Mouse (Mus musculus) spleen, adult 2 months (tissue): ENCODE measurements around the gene Als2cr12. TPM values are rescaled to one million over a fixed set of nuclear protein-coding genes. Genes with fewer than 3 reads are reported as not detected.
A peak's percentile ranks its signal among the peaks of the same experiment; 100 is the strongest.
"Not testable (repeated sequence)": the region's sequence is repeated elsewhere in the genome, so short reads cannot be mapped to it uniquely, and the experiment has no call there.

ENCODE experiments used
- DNase-seq, 2 experiments: peaks; one replicate each; pipeline versions ENCODE4 v3.0.0 to v3.0.0-alpha.2; 2012 to 2021; ENCODE audit warnings: low spot score in 2 of 2, low read depth in 1 of 2
- H3K27ac ChIP-seq: fragments of 200-500 bp; 2 replicates; pipeline ENCODE4 v1.5.1; 2012; ENCODE audit warnings: low read length, inconsistent platforms; ENCODE audit not compliant: insufficient read depth
- H3K27me3 ChIP-seq: fragments of 200-500 bp; 2 replicates; pipeline ENCODE4 v1.6.1; 2012; ENCODE audit warnings: mild to moderate bottlenecking, moderate library complexity, low read length, inconsistent platforms; ENCODE audit not compliant: control insufficient read depth, insufficient read depth
- H3K36me3 ChIP-seq: fragments of 200-500 bp; 2 replicates; pipeline ENCODE4 v1.6.1; 2012; ENCODE audit warnings: mild to moderate bottlenecking, low read length, inconsistent platforms; ENCODE audit not compliant: control insufficient read depth, insufficient read depth
- H3K4me1 ChIP-seq: fragments of 200-500 bp; 2 replicates; pipeline ENCODE4 v1.6.1; 2011; ENCODE audit warnings: inconsistent platforms; ENCODE audit not compliant: control insufficient read depth, insufficient read depth, insufficient read length
- H3K4me3 ChIP-seq: fragments of 200-500 bp; 2 replicates; pipeline ENCODE4 v1.5.1; 2011; ENCODE audit warnings: mild to moderate bottlenecking, inconsistent platforms; ENCODE audit not compliant: insufficient read depth, insufficient read length; ENCODE audit errors: extremely low read depth
- CTCF ChIP-seq: fragments of 200-500 bp; IDR thresholded peaks from 2 replicates; pipeline ENCODE4 v1.5.1; 2011; ENCODE audit warnings: mild to moderate bottlenecking, inconsistent platforms; ENCODE audit not compliant: insufficient read depth, insufficient read length, insufficient replicate concordance; ENCODE audit errors: extremely low read depth
- POLR2A ChIP-seq: fragments of 200-500 bp; IDR thresholded peaks from 2 replicates; pipeline ENCODE4 v1.6.1; 2011; ENCODE audit warnings: low read depth, low read length, inconsistent platforms
- WGBS: fragments of 180-500 bp; shearing (Covaris S2); methylation state at CpG from one replicate; pipeline ENCODE4 v1.1.7; 2018; 5-methylcytosine and 5-hydroxymethylcytosine counted together
- polyA plus RNA-seq: library from polyadenylated mRNA; depleted of rRNA; stranded (reverse); fragments of >200 nt; gene quantifications from 2 replicates; pipeline ENCODE4 v1.2.3, GENCODE M21; 2012

Als2cr12 gene
- polyA plus RNA-seq, 1 experiment, result 0.15 TPM

DNA sequence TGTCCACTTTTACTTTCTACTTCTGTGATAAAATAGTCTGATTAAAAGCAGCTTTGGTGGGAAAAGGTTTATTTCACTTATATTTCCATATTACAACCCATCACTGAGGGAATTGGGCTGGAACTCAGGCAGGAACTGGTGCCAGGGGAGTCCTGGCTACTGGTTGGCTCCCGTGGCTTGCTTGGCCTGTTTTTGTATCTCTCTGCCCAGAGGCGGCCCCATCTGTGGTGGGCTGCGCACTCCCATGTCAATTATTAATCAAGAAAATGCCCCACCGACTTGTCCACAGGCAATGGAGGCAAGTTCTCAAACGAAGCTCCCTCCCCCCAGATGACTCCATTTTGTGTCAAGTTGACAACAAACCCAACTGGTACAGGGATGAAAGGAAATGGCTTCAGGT lies 27.6 kb downstream of the Als2cr12 start:
- H3K27ac ChIP-seq, result no peak overlapping the region
- H3K4me1 ChIP-seq, result peaks cover 4% of the 10 kb centered on the region; the same call in 1 of the 2 replicates
- no peaks in the 10 kb centered on the region for H3K27me3 ChIP-seq
- WGBS, result 84% methylated on average over 5 of the region's 5 CpGs
- no peak overlapping the region for H3K4me3 ChIP-seq
- no peaks in the 10 kb centered on the region for H3K36me3 ChIP-seq
- TF ChIP-seq POLR2A (no peak), CTCF (no peak)
- no peak for DNase-seq

DNA sequence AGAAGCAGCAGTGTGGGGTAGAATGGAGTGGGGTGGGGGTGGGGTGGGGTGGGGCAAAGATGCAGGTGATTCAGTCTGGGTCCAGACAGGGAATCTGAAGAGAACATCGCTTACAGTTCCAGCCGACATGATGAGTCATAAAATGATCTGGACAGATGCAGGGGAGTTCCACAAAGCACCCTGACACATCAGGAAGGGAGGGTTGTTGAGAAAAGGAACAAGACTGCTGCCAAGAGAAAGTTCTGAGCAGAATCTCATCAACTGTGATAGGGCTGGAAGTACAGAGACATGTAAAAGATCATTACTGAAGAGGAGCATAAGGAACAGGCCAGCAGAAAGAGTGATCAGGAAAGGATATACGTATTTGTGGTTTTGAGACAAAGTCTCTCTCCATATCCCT lies 32.4 kb downstream of the Als2cr12 start:
- DNase-seq, H3K27me3 ChIP-seq, H3K4me3 ChIP-seq, H3K4me1 ChIP-seq, H3K27ac ChIP-seq, H3K36me3 ChIP-seq: not testable (repeated sequence)
- 71% methylated on average over 3 of the region's 3 CpGs for WGBS

GRCm38 (mm10) chr1:58662671-58663070 lies 33.1 kb downstream of the Als2cr12 start:
- H3K27ac ChIP-seq, H3K4me3 ChIP-seq, H3K36me3 ChIP-seq, DNase-seq, H3K27me3 ChIP-seq, H3K4me1 ChIP-seq: not testable (repeated sequence)
- 91% methylated on average over 5 of the region's 5 CpGs for WGBS

DNA sequence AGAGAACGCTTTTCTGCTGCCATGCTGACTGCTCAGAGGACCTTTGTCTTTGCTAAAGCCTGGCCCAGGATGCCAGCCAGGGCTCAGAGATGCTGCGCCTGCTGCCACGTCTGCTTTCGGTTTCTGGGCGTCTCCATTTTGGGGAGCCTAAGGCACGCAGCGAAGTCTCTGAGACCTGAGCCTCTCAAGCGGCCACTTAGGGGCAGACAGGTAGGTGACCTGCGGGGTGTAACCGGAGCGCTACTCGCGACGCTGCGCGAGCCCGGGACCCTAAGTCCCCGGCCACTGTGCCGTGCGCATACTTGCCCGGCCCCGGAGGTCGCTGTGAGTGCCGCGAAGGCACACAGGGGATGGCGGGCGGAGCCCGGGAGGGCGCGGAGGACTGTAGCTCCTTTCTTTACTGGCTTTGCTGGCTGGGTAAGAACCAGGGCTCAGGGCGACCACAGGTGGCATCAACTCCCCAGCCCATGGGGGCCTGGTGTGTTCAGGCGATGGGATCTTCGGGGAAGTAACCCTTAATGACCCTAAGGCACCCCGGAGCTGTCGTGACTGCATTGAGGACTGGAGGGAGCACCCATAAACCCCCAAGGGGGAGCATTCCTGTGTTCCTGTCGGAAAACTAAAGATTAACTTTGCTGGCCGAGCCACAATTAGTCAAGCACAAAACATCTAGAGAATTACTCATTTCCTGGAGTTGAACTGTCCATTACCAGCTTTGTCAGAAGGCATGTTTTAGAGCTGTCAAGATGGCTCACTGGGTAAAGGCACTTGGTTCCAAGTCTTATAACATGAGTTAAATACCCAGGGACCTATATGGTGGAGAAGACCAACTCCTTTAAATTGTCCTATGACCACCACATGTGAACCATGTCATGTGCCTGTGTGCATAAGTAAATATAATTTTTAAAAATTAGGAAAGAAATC lies 43.0 kb downstream of the Als2cr12 start:
- Histone ChIP-seq H3K36me3 (peaks cover 1% of the 10 kb centered on the region; the same call in 1 of the 2 replicates), H3K4me1 (no peaks in the 10 kb centered on the region; the same call in none of the 2 replicates), H3K27ac (peak overlapping the region; percentile 99), H3K4me3 (peak overlapping the region; percentile 99), H3K27me3 (no peaks in the 10 kb centered on the region)
- WGBS, result under 1% methylated on average over 37 of the region's 37 CpGs
- peak; percentile 55 to 61 for DNase-seq
- TF ChIP-seq CTCF, result no peak
- TF ChIP-seq POLR2A, result peak; percentile 60

DNA sequence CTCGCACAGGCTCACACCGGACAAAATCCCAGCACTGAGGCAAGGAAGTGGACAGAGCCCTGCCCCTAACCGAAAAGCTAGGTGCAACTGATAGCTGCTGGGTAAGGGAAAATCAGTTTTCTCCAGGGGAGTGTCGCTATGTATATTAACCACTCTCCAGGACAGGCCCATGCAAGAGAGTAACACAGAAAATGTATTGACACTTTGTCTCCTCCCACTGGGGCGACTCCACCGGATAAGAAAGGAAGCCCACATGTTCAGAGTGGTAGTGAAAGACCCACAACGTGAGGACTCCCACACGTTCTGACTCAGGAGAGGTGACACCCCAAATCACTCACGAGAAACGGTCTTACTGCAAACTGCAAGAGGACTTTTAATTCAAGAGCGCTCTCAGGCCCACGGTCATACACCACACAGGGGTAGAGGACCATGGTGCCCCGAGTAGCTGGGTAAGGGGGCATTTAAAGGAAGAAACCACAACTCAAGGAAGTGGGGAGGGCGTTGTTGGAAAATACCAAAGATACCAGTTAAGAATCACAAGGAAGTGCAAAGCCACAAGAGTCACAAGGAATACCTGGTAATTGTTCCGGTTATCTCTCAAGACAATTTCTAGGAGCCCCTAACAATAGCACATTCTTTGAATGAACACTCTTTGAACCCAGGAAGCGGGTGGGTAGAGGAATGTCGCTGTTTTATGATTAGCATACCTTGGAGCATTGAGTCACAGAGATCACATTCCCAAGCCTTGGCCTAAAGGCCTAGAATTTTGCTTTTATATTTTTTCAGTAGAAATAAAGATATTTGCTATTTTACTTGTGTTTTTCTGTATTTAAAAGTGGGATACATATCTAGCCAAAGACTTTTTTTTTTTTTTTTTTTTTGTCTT lies 44.0 kb downstream of the Als2cr12 start:
- Histone ChIP-seq H3K27ac (peak overlapping the region; percentile 99), H3K4me3 (peak overlapping the region; percentile 99)
- whole genome bisulfite sequencing, result 52% methylated on average over 17 of the region's 17 CpGs
- not testable (repeated sequence) for H3K27me3 ChIP-seq, DNase-seq, H3K36me3 ChIP-seq, H3K4me1 ChIP-seq

DNA sequence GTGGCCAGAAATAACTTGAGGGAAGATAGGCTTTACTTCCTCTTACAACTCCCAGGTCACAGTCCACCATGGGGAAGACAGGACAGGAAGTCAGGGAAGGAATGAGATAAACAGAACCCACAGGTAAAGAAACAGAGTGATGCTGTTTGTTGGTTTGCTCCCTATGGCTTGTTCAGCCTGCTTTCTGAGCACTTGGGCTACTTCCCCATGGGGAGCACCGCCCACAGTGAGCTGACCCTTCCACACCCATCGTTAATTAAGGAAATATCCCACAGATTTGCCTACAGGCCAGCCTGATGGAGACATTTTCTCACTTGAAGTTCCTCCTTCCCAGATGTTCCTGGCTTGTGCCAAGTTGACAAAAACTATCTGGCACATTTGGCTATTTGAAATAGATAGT lies 66.9 kb downstream of the Als2cr12 start:
- H3K4me3 ChIP-seq, DNase-seq: not testable (repeated sequence)
- 83% methylated on average over 2 of the region's 2 CpGs for WGBS

More for the DNA sequence above, 66.9 kb downstream of the Als2cr12 start:
- H3K27ac ChIP-seq, H3K27me3 ChIP-seq, H3K36me3 ChIP-seq, H3K4me1 ChIP-seq: not testable (repeated sequence)
